Mouse (Mus musculus) embryo, embryonic 10 days (tissue): ENCODE results near the gene Sema5a.
A peak's percentile ranks its signal among the peaks of the same experiment; 100 is the strongest.

Experiments used
- DNase-seq: peaks from one replicate; pipeline ENCODE4 v3.0.0-alpha.2; 2015; ENCODE audit warnings: low spot score

The Sema5a gene

GRCm38 (mm10) chr15:32306557-32307243 lies 62.1 kb downstream of the Sema5a start:
- DNase-seq, result no peak

- DNase-seq, result no peak
These were observed 66.2 kb downstream of the Sema5a start for GRCm38 (mm10) chr15:32310834-32311233.

- DNase-seq, result no peak
These were observed 66.7 kb downstream of the Sema5a start for GRCm38 (mm10) chr15:32311287-32311686.

GRCm38 (mm10) chr15:32317074-32317473 lies 72.5 kb downstream of the Sema5a start:
- DNase-seq, result no peak

- DNase-seq, result no peak
These were observed 76.1 kb downstream of the Sema5a start for GRCm38 (mm10) chr15:32320739-32321138.

- no peak for DNase-seq
These were observed 78.0 kb downstream of the Sema5a start for GRCm38 (mm10) chr15:32322455-32323220.

GRCm38 (mm10) chr15:32323224-32323623 lies 78.6 kb downstream of the Sema5a start:
- DNase-seq, result no peak

GRCm38 (mm10) chr15:32324105-32324504 lies 79.5 kb downstream of the Sema5a start:
- DNase-seq, result peak; percentile 23

- peak; percentile 58 for DNase-seq
These were observed 83.9 kb downstream of the Sema5a start for GRCm38 (mm10) chr15:32328370-32329004.

GRCm38 (mm10) chr15:32329670-32330330 lies 85.2 kb downstream of the Sema5a start:
- no peak for DNase-seq

- no peak for DNase-seq
These were observed 85.8 kb downstream of the Sema5a start for GRCm38 (mm10) chr15:32330427-32330826.

GRCm38 (mm10) chr15:32331037-32331436 lies 86.4 kb downstream of the Sema5a start:
- DNase-seq, result no peak

- DNase-seq, result no peak
These were observed 88.8 kb downstream of the Sema5a start for GRCm38 (mm10) chr15:32333456-32333855.

GRCm38 (mm10) chr15:32337810-32338209 lies 93.2 kb downstream of the Sema5a start:
- DNase-seq, result no peak

- DNase-seq, result peak; percentile 47
These were observed 94.2 kb downstream of the Sema5a start for GRCm38 (mm10) chr15:32338721-32339290.

GRCm38 (mm10) chr15:32339426-32339825 lies 94.8 kb downstream of the Sema5a start:
- no peak for DNase-seq

GRCm38 (mm10) chr15:32341423-32341822 lies 96.8 kb downstream of the Sema5a start:
- DNase-seq, result no peak

GRCm38 (mm10) chr15:32343544-32343943 lies 98.9 kb downstream of the Sema5a start:
- no peak for DNase-seq

- DNase-seq, result no peak
These were observed 102.7 kb downstream of the Sema5a start for GRCm38 (mm10) chr15:32347315-32347714.

- no peak for DNase-seq
These were observed 104.7 kb downstream of the Sema5a start for GRCm38 (mm10) chr15:32349276-32349675.

GRCm38 (mm10) chr15:32352995-32353394 lies 108.4 kb downstream of the Sema5a start:
- DNase-seq, result no peak

GRCm38 (mm10) chr15:32353513-32353912 lies 108.9 kb downstream of the Sema5a start:
- DNase-seq, result no peak
